Mouse (Mus musculus): ENCODE results near the gene Uxs1.

The Uxs1 gene

DNA sequence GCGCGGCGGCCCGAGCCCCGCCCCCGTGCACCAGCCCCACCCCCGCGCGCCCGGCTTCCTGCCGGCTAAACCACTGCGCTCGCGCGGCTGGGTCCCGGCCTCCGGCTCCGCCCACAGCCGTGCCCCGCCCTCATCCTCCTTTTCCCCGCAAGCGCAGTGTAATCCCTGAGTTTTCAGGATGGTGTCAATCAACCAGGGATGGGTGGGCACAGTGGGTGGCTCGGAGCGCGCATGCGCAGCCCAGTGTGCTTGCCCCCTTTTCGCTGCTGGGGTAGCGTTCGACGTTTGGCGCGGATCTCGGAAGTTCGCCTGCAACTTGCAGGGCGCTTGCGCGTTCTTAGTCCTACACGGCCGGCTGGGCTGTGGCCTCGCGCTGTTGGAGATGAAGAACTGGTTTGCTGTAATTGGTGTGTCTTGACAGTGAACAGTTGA is at the start of gene Uxs1:
Uxs1 (minus strand) TSS at position 38 of the 432 bp plus-strand sequence.
- peak; percentile 99 for DNase-seq (ENCODE audit: low read depth, low spot score)

GRCm38 (mm10) chr1:43877233-43877632 is 49.6 kb upstream of the Uxs1 start:
- DNase-seq (ENCODE audit: low read depth, low spot score), result no peak
- Histone ChIP-seq H3K36me3 (ENCODE audit: control insufficient read depth, insufficient read depth, low read length, poor library complexity, severe bottlenecking) (no peaks in the 10 kb centered on the region), H3K27me3 (ENCODE audit: control insufficient read depth, insufficient read depth, low read length, poor library complexity, severe bottlenecking) (no peaks in the 10 kb centered on the region)

More for the DNA sequence above, at the start of gene Uxs1:
- Histone ChIP-seq H3K36me3 (ENCODE audit: control insufficient read depth, insufficient read depth, low read length, poor library complexity, severe bottlenecking) (no peaks in the 10 kb centered on the region), H3K27me3 (ENCODE audit: control insufficient read depth, insufficient read depth, low read length, poor library complexity, severe bottlenecking) (no peaks in the 10 kb centered on the region)

DNA sequence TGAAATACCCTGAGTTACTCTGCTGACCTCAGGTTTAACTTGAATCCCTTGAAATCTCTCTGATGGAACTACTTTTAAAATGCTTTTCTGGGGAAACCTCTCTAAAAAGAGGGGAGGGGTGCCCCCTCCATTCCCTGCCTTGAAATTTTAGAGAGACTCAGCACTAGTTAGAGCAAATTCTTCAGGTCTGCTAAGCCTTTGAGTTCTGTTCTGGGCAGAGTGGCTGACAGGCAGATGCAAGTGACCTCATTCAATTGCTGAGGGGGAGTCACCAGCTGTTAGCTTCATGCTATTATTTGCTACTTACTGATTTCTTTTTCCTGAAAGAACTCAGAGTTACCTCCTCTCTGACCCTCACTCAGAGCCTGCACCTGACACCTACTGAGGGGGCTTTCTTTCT is 43.5 kb upstream of the Uxs1 start:
- no peaks in the 10 kb centered on the region; the same call in 1 of the 2 replicates for H3K27me3 ChIP-seq (ENCODE audit: control insufficient read depth, insufficient read depth, low read length, poor library complexity, severe bottlenecking)
- DNase-seq (ENCODE audit: low read depth, low spot score), result no peak
- H3K36me3 ChIP-seq (ENCODE audit: control insufficient read depth, insufficient read depth, low read length, poor library complexity, severe bottlenecking), result no peaks in the 10 kb centered on the region

GRCm38 (mm10) chr1:43868510-43868909 is 40.9 kb upstream of the Uxs1 start:
- no peaks in the 10 kb centered on the region; the same call in 1 of the 2 replicates for H3K27me3 ChIP-seq (ENCODE audit: control insufficient read depth, insufficient read depth, low read length, poor library complexity, severe bottlenecking)
- DNase-seq (ENCODE audit: low read depth, low spot score), result no peak
- no peaks in the 10 kb centered on the region for H3K36me3 ChIP-seq (ENCODE audit: control insufficient read depth, insufficient read depth, low read length, poor library complexity, severe bottlenecking)

- H3K27me3 ChIP-seq (ENCODE audit: control insufficient read depth, insufficient read depth, low read length, poor library complexity, severe bottlenecking), result no peaks in the 10 kb centered on the region; the same call in 1 of the 2 replicates
Measured at GRCm38 (mm10) chr1:43864758-43865157, 37.2 kb upstream of the Uxs1 start.

DNA sequence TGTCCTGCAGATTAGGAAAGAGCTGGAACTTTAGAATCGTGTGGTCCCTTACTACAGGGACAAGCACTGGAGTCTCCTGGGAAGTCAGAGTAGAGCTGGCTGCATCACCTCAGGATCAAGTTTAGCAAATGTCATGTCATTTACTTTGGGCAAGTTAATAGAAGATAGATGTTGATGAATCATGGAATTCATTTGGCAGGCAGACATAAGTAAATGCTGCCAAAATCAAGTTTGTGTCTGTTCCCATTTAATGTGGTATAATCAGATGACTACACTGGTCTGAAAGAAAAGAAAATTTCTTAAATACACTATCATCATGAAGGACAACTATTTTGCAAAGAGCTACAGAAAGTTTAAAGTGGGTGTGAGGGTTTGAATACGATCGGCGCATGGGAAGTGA is 35.0 kb upstream of the Uxs1 start:
- DNase-seq (ENCODE audit: low read depth, low spot score), result no peak
- Histone ChIP-seq H3K36me3 (ENCODE audit: control insufficient read depth, insufficient read depth, low read length, poor library complexity, severe bottlenecking) (no peaks in the 10 kb centered on the region), H3K27me3 (ENCODE audit: control insufficient read depth, insufficient read depth, low read length, poor library complexity, severe bottlenecking) (no peaks in the 10 kb centered on the region)

More at GRCm38 (mm10) chr1:43864758-43865157, 37.2 kb upstream of the Uxs1 start:
- H3K36me3 ChIP-seq (ENCODE audit: control insufficient read depth, insufficient read depth, low read length, poor library complexity, severe bottlenecking), result no peaks in the 10 kb centered on the region
- DNase-seq (ENCODE audit: low read depth, low spot score), result no peak

DNA sequence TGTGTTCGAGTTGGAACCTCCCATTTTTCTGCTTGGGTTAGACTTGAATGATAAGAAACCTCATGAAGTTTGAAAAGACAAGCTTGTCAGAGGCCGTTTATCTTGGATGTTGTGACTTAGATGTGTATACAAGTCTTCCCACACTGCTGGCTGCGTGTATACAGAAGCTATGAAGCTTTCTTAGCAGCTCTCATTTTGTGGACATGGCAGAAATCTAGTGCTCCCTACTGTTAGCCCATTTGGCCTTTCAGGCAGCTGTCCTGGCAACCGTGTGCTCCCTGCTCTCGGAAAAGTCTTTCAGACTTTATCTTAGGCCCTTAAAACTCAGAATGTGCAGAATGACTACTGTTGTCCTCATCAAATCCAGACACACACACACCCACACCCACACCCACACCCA is 31.4 kb upstream of the Uxs1 start:
- Histone ChIP-seq H3K27me3 (ENCODE audit: control insufficient read depth, insufficient read depth, low read length, poor library complexity, severe bottlenecking) (no peaks in the 10 kb centered on the region), H3K36me3 (ENCODE audit: control insufficient read depth, insufficient read depth, low read length, poor library complexity, severe bottlenecking) (no peaks in the 10 kb centered on the region)
- DNase-seq (ENCODE audit: low read depth, low spot score), result no peak

- no peak for DNase-seq (ENCODE audit: low read depth, low spot score)
- no peaks in the 10 kb centered on the region for H3K36me3 ChIP-seq (ENCODE audit: control insufficient read depth, insufficient read depth, low read length, poor library complexity, severe bottlenecking)
- no peaks in the 10 kb centered on the region for H3K27me3 ChIP-seq (ENCODE audit: control insufficient read depth, insufficient read depth, low read length, poor library complexity, severe bottlenecking)
Measured at GRCm38 (mm10) chr1:43857656-43858055, 30.1 kb upstream of the Uxs1 start.

DNA sequence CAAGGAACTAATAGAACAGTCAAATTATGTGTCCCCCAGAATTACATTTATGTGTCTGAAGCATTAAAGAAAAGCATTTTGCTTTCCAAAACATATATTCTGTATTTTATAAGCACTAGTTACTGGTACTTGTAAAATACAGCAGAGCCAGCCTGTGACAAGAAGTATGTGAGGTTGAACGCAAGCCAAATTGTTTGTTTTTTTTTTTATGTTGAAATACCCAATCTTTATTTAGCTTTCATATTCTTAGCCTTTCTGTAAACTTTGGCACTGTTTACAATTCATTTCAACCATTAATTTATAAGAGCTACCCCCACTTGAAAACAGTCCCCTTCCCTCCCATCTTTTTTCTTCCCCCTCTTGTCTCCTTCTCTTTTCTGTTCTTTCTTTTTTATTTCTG is 28.0 kb upstream of the Uxs1 start:
- no peak for DNase-seq (ENCODE audit: low read depth, low spot score)
- Histone ChIP-seq H3K27me3 (ENCODE audit: control insufficient read depth, insufficient read depth, low read length, poor library complexity, severe bottlenecking) (no peaks in the 10 kb centered on the region), H3K36me3 (ENCODE audit: control insufficient read depth, insufficient read depth, low read length, poor library complexity, severe bottlenecking) (no peaks in the 10 kb centered on the region)

DNA sequence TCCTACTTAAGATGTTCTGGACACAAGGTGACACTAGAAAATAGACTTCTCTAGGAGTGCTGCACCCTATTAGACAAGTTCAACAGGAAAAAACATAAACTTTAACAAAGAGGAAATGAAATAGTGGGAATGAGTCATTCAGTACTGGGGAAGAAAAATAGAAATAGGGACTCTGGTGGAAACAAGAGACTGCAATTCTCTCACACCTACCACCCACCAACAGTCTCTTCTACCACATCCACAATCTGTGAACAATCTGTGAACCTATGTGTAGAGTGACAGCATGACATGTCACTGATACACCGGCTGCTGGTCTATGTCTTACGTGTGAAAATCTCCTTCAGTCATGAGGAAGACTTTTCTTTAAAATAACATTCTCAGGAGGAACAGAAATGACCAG is 15.8 kb upstream of the Uxs1 start:
- no peak for DNase-seq (ENCODE audit: low read depth, low spot score)
- H3K36me3 ChIP-seq (ENCODE audit: control insufficient read depth, insufficient read depth, low read length, poor library complexity, severe bottlenecking), result no peaks in the 10 kb centered on the region

DNA sequence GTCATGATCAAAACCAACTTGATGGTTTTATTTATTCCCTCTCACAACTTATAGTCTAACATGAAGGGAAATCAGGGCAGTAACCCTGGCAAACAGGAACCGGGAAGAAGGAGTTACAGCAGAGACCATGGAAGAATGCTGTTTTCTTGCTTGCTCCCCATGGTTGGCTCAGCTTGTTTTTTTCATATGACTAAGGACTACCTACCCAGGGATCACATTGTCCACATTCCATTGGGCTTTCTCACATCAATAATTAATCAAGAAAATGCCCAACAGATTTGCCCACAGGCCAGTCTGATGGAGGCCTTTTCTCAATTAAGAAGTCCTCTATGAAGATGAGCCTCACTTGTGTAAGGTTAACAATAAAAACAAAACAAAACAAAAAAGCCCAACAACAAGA is 9.6 kb upstream of the Uxs1 start:
- no peak for DNase-seq (ENCODE audit: low read depth, low spot score)
- no peaks in the 10 kb centered on the region for H3K36me3 ChIP-seq (ENCODE audit: control insufficient read depth, insufficient read depth, low read length, poor library complexity, severe bottlenecking)
- H3K27me3 ChIP-seq (ENCODE audit: control insufficient read depth, insufficient read depth, low read length, poor library complexity, severe bottlenecking), result no peaks in the 10 kb centered on the region

More for the DNA sequence above, 15.8 kb upstream of the Uxs1 start:
- H3K27me3 ChIP-seq (ENCODE audit: control insufficient read depth, insufficient read depth, low read length, poor library complexity, severe bottlenecking), result no peaks in the 10 kb centered on the region; the same call in 1 of the 2 replicates

GRCm38 (mm10) chr1:43830096-43830495 is 2.5 kb upstream of the Uxs1 start:
- DNase-seq (ENCODE audit: low read depth, low spot score), result no peak
- Histone ChIP-seq H3K36me3 (ENCODE audit: control insufficient read depth, insufficient read depth, low read length, poor library complexity, severe bottlenecking) (no peaks in the 10 kb centered on the region), H3K27me3 (ENCODE audit: control insufficient read depth, insufficient read depth, low read length, poor library complexity, severe bottlenecking) (no peaks in the 10 kb centered on the region)

DNA sequence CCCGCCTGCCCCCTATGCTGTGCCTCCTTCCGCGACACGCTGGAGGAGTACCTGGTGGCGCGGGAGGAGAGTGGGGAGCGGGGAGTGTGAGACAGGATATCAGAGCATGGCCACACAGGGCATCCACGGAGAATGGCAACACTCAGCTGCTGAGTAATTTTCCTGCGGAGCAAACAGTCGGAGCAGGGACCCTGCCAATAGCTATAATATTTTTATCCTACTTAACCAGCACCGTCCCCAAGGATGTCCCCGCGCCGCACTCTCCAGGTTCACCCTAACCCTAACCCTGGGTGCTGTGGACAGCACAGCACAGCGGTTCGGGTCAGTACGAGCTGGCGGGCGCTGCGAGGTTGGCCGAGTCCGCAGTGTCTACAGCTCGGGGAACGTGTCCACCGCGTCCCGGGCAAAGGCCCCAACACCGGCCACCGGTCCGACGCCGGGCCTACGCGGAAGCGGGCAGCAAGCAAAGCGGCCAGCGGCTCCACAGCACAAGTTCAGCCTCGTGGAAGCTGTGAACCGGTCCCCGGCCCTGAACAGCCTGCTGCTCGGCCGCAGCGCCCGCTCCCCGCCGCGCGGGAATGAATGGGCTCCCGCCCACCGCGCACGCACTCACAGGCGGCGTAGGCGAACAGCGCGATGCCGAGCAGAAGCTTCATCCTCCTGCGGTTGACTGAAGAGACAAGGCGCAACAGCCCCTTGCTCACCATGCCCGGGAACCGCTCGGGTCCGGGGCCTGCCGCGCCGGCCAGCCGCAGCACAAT is 418 bp downstream of the Uxs1 start:
- Histone ChIP-seq H3K27me3 (ENCODE audit: control insufficient read depth, insufficient read depth, low read length, poor library complexity, severe bottlenecking) (no peaks in the 10 kb centered on the region), H3K36me3 (ENCODE audit: control insufficient read depth, insufficient read depth, low read length, poor library complexity, severe bottlenecking) (no peaks in the 10 kb centered on the region)
- DNase-seq (ENCODE audit: low read depth, low spot score), result peak; percentile 30

GRCm38 (mm10) chr1:43826628-43827001 is 985 bp downstream of the Uxs1 start:
- DNase-seq (ENCODE audit: low read depth, low spot score), result no peak
- H3K27me3 ChIP-seq (ENCODE audit: control insufficient read depth, insufficient read depth, low read length, poor library complexity, severe bottlenecking), result no peaks in the 10 kb centered on the region

GRCm38 (mm10) chr1:43823406-43823805 is 4.2 kb downstream of the Uxs1 start:
- DNase-seq (ENCODE audit: low read depth, low spot score), result no peak
- Histone ChIP-seq H3K36me3 (ENCODE audit: control insufficient read depth, insufficient read depth, low read length, poor library complexity, severe bottlenecking) (no peaks in the 10 kb centered on the region), H3K27me3 (ENCODE audit: control insufficient read depth, insufficient read depth, low read length, poor library complexity, severe bottlenecking) (no peaks in the 10 kb centered on the region)

More at GRCm38 (mm10) chr1:43826628-43827001, 985 bp downstream of the Uxs1 start:
- H3K36me3 ChIP-seq (ENCODE audit: control insufficient read depth, insufficient read depth, low read length, poor library complexity, severe bottlenecking), result no peaks in the 10 kb centered on the region

- H3K36me3 ChIP-seq (ENCODE audit: control insufficient read depth, insufficient read depth, low read length, poor library complexity, severe bottlenecking), result no peaks in the 10 kb centered on the region
- DNase-seq (ENCODE audit: low read depth, low spot score), result no peak
- H3K27me3 ChIP-seq (ENCODE audit: control insufficient read depth, insufficient read depth, low read length, poor library complexity, severe bottlenecking), result no peaks in the 10 kb centered on the region
Measured at GRCm38 (mm10) chr1:43822586-43822985, 5.0 kb downstream of the Uxs1 start.
